Mouse (Mus musculus): ENCODE data around the gene Iqgap2. TPM values are rescaled to one million over a fixed set of nuclear protein-coding genes. Genes with fewer than 3 reads are reported as not detected.

The Iqgap2 gene
- polyA plus RNA-seq, 1 experiment = 6.0 TPM

GRCm38 (mm10) chr13:95618859-95619258, 272.9 kb downstream of the Iqgap2 start:
- no peak for DNase-seq (ENCODE audit: low spot score)

DNA sequence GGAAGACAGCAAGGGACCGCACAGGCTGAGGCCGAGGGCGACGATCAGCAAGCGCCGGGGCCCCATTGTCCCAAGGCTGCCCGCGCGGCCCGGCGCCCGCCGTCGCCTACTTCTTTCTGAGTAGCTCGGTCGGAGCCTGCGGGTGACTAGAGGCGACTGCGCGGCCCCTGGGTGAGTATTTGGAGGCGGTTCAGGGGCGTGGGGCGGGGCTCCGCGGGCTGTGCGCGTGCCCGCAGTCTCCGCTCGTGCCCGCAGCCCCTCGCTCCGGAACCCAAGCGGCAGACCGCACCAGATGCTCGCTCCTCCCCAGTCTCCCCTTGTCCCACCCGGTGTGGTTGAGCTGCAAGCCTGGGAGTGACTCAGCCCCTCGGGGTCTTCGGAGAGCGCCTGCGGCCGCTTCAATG, 273.4 kb downstream of the Iqgap2 start, which contains the start of gene F2r:
F2r (minus strand) TSS at position 179 of the 404 bp plus-strand sequence.
- peak; percentile 50 for DNase-seq (ENCODE audit: low spot score)

GRCm38 (mm10) chr13:95617671-95618171, 274.0 kb downstream of the Iqgap2 start:
- DNase-seq (ENCODE audit: low spot score) = no peak

- no peak for DNase-seq (ENCODE audit: low spot score)
Measured at GRCm38 (mm10) chr13:95617082-95617670, 274.5 kb downstream of the Iqgap2 start.

DNA sequence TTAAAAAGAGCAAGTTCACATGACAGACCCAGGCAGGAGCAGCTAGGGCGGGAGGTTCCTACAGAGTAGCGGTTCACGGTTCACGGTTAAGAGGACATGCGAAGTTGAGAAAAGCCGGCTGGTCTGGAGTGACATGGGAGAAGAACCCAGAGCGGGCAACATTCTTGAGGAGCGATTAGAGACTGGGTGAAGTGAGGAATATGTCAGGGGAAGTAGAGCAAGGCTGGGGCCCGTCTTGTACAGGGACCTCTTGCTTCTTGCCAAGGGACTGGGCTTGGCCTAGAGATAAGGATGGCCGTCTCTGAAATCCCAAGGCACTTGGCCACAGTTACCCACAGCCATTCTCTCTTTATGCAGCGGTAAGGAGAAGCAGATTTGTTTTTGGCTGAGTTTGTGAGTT, 275.2 kb downstream of the Iqgap2 start:
- DNase-seq (ENCODE audit: low spot score) = no peak

GRCm38 (mm10) chr13:95614757-95615156, 277.0 kb downstream of the Iqgap2 start:
- DNase-seq (ENCODE audit: low spot score) = no peak

GRCm38 (mm10) chr13:95612243-95612642, 279.5 kb downstream of the Iqgap2 start:
- DNase-seq (ENCODE audit: low spot score) = no peak

DNA sequence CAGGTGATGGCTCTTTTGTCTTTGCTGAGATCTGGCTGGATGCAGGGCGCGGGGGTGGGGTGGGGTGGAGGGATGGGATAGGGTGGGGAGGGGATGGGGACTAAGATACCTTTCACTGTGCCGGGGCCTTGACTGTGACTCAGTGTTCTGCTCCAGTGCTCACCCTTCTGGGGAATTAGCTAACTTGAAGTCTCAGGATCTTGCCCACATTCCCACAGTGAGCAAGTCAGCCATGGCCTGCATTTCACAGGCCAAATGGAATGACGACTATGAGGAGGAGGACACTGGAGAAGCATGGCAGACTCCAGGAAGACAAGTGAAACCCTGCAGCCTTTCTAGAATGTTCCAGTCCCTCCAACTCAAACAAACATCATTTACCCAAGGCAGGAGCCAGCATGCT, 280.0 kb downstream of the Iqgap2 start:
- DNase-seq (ENCODE audit: low spot score) = no peak

DNA sequence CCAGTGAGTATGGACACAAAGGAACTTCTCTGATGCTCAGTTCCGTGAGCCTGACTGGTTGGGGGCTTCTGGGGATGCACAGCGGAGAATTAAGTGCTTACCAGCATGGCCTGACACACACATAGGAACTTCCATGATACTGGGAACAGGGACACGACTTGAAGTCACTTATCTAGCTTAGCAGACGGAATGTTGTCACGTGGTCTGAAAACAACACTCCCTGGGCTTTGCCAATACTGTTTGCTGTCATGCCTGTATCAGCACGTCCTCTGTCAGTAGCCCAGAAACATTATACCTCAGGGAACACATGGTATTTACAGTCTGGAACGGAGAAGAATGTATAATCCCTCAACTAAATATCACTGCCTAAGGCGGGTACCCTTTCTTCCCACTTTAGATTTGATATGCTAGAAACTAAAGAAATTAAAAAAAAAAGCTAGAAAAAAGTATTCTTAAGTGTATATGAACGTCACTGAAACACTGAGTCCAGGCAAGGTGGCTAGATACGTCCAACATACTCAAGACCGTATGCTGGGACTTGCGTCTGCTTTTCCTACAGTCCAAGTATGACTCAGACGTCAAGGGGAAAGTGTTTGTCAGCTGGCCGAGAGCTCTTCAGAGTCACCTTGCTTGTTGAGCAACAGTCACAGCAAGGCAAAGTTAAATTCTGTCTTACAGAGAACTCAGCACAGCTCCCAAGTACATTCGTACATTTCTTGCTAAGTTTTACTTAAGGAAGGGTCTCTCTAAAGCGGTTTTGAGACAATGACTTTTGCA, 280.7 kb downstream of the Iqgap2 start:
- no peak for DNase-seq (ENCODE audit: low spot score)

DNA sequence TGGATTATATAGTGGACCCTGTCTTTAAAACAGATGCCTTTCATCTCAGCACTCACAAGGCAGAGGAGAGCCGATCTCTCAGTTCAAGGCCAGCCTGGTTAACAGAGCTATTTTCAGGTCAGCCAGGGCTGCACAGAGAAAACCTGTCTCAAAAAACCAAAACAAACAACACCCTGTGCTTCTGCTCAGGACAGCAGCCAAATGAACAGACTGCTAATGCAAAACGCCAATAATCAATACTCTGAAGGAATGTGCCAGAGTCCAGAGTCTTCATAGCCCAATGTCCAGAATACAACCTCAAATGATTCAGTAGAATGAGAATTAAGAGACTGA, 282.7 kb downstream of the Iqgap2 start:
- no peak for DNase-seq (ENCODE audit: low spot score)

DNA sequence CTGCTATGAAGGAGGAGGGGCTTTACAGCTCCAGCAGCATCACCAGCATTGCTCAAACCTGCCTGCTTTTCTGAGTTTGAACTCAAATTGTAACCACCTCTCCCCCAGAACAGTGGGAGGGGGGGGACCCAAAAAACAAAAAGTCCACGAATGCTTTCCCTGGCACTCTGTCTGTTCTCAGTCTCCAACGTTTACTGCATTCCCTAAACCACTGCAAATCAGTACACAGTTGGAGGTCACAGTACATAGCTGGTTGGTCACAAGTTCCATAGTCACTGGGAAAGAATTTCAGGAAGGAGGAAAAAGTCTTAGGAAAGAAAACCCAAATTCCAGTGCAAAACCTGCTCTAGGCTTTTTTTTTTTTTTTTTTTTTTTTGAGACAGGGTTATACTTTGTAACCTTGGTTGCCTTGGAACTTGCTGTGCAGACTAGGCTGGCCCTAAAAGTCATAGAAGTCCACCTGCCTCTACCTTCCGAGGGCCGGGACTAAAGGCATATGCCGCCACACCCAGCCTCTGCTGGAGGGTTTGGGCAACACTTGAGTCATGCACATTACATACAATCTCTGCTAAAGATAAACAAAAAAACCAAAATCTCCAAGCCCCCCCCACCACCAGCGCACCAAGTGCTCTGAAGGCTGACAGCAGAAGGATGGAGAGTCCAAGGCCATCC, 283.2 kb downstream of the Iqgap2 start:
- no peak for DNase-seq (ENCODE audit: low spot score)

DNA sequence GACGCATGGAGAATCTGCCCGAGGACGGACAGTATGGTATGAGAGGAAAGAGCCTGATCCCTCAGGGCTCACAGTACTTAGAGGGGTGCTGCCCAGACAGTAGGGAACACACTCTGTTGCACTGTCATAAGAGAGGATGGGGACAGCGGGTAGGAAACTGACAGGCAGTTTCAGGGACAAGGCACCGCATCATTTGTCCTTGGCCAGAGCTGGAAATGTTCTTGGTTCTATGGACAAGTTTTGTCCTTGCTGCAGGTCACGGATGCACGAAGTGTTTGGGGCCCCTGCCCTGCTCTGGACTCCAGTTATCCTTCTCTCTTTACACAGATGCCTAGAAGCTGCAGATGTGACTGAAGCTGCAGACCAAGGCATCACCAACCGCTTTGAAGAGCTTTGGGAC, 284.7 kb downstream of the Iqgap2 start:
- DNase-seq (ENCODE audit: low spot score) = no peak

DNA sequence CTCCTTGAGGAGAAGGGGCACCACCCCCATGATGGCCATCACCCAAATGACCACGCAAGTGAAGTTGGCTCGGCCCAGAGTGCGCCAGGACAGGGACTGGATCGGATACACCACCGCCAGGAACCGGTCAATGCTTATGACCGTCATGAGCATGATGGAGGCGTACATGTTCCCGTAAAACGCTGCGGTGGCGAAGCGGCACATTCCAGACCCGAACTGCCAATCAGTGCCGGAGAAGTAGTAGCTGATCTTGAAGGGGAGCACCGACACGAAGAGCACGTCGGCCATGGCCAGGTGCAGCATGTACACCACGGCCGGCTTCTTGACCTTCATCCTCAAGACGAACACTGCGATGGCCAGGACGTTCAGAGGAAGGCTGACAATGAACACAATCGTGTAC, 287.4 kb downstream of the Iqgap2 start:
- DNase-seq (ENCODE audit: low spot score) = no peak

DNA sequence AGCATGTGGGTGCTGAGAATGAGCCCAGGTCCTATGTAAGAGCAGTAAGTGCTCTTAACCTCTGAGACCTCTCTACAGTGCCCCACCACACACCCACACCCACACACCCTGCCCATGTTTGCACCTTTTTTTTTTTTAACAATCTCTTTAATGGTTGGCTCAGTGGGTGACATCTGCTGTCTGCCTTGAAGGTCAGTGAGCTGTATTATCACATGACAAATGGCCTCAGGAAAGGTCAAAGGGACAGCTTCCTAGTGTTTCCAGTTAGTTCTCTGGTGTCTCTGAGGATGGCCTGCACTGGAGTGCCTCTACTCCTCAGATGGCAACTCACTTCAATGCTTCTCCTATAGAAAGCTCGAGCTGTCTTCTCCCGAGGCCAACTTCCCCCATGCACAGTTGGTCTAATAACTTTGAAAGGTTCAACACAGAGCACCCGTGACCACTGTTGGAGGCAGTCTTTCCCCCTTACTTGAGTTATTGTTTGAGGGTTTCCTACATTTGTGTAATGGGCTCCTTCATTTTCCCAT, 291.8 kb downstream of the Iqgap2 start:
- no peak for DNase-seq (ENCODE audit: low spot score)

DNA sequence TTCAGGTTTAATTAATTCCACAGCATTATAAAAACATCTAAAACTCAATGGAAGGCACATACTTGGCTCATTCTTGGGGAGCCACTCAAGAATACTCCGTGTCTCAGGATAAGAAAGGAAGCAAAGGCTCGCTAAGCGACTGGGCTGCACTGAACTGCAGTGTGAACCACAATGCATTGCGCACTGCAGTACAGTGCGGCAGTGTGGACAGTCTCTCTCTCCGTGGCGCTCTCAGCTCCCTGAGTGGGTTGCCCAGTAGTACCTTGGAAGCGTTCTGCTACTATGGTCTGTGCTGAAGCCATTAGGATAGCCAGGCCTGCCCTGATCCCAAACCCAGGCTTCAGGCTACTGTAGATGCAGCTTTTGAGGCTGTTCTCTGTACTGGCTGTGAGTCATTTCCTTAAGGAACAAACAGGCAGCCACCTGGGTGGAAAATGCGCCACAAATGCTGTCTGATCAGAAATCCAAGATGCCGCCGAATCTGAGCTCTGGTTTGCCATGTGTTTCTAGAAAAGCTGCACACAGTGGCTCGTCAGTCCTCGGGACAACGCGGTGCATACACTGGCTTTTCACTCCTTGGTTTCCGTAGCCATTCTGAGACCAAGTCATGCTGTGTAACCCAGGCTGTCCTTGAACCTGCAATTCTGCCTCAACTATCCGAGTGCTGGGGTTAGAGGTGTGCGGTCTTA, 293.3 kb downstream of the Iqgap2 start:
- DNase-seq (ENCODE audit: low spot score) = no peak

DNA sequence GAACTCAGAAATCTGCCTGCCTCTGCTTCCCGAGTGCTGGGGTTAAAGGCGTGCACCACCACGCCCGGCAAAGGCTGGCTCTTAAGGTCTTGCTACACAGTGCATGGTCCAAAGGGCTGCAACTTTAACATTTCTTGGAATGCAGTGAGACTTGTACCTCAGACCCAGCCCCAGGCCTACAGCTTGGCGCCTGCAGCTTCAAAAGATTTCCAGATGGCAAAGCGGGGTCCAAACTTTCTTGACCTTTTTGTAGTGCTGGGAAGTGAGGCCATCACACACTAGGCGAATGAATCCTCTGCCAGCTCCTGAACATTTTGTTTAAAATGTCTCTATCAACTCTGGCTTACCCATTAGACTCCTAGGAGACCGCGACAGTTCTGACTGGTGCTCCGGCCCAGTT, 294.1 kb downstream of the Iqgap2 start:
- DNase-seq (ENCODE audit: low spot score) = no peak

DNA sequence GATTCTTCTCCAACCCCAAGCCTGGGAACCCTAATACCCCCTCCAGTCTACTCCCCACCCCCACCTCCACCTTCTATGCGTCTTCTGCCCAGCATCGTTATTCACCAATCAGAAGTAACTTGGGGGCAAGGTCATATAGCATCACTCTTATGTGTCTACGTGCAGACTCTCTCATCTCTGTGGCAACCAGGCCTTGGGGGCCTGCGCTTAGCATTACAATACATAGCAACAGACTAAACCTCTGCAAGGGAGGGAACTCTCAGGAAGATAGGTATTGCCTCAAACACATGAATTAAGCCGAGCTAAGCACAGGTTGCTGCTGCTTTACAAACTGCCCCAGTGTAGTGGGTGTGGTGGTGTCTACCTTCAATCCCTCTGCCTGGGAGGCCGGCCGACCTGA, 295.0 kb downstream of the Iqgap2 start:
- no peak for DNase-seq (ENCODE audit: low spot score)

GRCm38 (mm10) chr13:95595921-95596320, 295.8 kb downstream of the Iqgap2 start:
- no peak for DNase-seq (ENCODE audit: low spot score)

- no peak for DNase-seq (ENCODE audit: low spot score)
Measured at GRCm38 (mm10) chr13:95595411-95595810, 296.3 kb downstream of the Iqgap2 start.

DNA sequence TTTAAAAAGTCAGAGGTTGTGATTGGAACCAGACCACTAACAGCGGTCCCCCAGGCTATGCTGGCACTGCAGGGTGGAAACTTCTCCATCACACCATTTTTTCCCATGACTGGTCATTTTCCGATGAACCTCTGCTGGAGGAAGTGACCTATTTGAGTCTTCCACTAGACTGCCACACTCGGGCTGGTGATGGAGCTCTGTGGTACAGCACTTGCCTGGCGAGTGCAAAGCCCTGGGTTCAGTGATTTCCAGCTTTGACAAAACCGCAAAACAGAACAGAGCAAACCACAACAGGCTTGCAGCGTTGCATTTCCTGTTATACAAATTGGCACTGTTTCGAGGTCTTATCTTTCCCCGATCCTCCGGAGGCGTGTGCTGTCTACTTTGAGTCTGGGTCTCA, 298.9 kb downstream of the Iqgap2 start:
- no peak for DNase-seq (ENCODE audit: low spot score)

DNA sequence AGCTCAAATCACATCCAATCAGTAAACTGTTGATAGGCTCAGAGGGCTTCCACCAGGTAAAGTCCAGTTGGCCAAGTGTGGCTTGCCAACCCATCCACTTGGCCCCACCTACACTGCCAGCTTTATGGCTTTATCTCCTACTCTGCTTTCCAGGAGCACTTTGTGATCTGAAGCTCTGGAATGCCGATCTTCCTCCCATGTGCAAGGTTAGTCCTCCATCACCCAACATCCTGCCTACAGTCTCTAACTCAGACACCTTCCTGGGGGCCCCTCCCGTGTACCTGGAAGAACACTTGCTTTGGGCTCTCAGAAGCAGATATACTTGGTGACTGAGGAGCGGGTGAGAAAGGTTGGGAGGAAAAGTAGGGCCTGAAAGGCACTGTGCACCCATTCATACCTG, 300.1 kb downstream of the Iqgap2 start:
- no peak for DNase-seq (ENCODE audit: low spot score)

GRCm38 (mm10) chr13:95587628-95588027, 304.1 kb downstream of the Iqgap2 start:
- no peak for DNase-seq (ENCODE audit: low spot score)

Data from urinary bladder, adult 2 months (tissue).